Mouse (Mus musculus) layer of hippocampus, postnatal 10 days (tissue): ENCODE data around the gene Stard7. TPM values are rescaled to one million over a fixed set of nuclear protein-coding genes. Genes with fewer than 3 reads are reported as not detected.
"Not testable (repeated sequence)": the region's sequence is repeated elsewhere in the genome, so short reads cannot be mapped to it uniquely, and the experiment has no call there.

Source experiments
- DNase-seq, 2 experiments: peaks; one replicate each; pipeline ENCODE4 v3.0.0; 2021; ENCODE audit warnings: low spot score in 2 of 2
- long read RNA-seq: library from polyadenylated mRNA; stranded (forward); transcript quantifications from one replicate; pipeline ENCODE4 v2.0.0, GENCODE M21; 2023
- total RNA-seq, 2 experiments: library from RNA; stranded (reverse); gene quantifications; 2 replicates each; pipeline ENCODE4 v1.2.3; 2021

The Stard7 gene
- 100 to 1,000 TPM; 169 to 186 TPM for total RNA-seq
- long read RNA-seq, transcript Stard7-202 (8 exons, 3,116 nt), result major isoform, 162 of 180 reads
- long read RNA-seq, partial matches to known transcripts, result 9 of 180 reads
- long read RNA-seq, other reads (novel, unspliced or antisense), result 6 of 180 reads

DNA sequence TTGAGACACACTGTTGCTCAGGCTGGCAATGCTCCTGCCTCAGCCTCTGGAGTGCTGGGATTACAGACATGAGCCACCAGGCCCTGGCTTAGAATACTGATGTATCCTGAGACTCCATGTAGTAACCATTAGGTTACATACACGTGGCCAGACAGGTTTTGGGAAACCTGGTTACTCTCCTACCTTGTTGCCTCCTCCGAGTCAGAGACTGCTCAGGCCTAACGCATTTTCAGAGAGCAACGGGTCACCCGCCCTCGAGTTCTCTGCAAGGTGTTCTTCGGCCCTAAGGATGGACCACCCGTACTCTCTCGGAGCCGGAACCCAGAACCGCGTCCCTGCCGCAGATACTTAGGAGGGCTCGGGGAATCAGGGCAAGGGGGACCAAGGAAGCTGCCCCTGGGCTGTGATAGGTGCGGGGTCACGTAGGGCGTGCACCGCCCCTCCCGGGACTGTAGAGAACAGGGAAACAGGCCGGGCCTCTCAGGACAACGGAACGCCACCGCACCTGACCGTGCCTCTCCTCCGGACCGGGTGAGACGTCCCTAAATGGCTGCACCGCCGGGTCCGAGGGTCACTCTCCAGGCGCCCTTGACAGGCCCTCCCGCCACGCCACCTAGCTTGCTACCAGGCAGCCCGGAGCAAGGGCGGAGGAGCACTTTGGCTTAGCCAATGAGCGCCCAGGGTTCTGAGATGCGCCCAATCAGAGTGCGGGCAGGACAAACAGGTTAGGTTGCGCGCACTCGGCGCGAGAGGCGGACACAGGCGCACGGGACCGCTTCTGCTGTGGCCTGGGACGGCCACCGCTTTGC, at the start of gene Stard7:
Gene Stard7 (plus strand): TSS at position 728 of the 809 bp plus-strand sequence.
- DNase-seq, result peak; percentile 93 to 95

- DNase-seq, result no peak
These were observed 44.8 kb upstream of the Stard7 start for GRCm38 (mm10) chr2:127225261-127225660.

GRCm38 (mm10) chr2:127237897-127238610, 32.0 kb upstream of the Stard7 start:
- DNase-seq, result no peak

- DNase-seq, result no peak
These were observed 30.0 kb upstream of the Stard7 start for GRCm38 (mm10) chr2:127240065-127240464.

DNA sequence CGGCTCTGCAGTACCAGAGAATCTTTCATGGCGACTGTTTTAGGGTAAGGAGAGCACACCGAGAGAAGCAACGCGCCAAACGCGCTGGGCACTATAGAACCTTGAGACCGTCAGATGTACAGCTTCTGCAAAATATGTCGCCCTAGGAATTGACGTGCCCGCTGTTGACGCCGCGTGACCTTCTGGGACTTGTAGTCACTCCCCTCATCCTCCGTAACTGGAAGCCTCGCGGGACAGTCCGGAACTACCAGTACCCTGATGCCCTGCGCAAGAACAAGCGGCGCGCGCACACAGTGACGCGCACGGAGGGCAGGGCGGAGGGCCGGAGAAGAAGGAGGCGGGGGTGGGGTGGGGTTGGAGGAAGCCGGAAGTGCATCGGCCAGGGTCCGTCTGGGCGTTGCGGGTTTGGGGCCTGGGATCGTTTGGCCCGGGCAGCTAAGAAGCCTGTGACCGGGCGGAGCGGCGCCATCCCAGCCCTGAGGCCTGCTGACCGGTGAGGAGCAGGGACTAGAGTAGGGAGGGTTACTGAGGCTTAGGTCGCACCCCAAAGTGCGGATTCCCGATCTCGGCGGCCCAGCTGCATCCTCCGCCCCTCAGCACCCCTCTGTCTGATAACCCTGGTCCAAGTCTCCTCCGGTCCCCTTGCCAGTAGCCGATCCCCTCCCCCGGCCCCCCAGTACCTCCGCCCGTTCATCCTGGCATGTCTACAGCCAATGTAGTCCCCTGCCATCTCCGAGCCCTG, 22.3 kb upstream of the Stard7 start, which contains the start of the genes Ciao1 and Tmem127:
Gene Ciao1 (minus strand): TSS at position 225 of the 742 bp plus-strand sequence.
Gene Tmem127 (plus strand): TSS at position 317 of the 742 bp plus-strand sequence.
- DNase-seq, result peak; percentile 95 to 96

- peak; percentile 48 to 65 for DNase-seq
These were observed 21.5 kb upstream of the Stard7 start for GRCm38 (mm10) chr2:127248334-127249004.

GRCm38 (mm10) chr2:127250291-127251008, 19.6 kb upstream of the Stard7 start:
- DNase-seq, result no peak

GRCm38 (mm10) chr2:127251457-127251856, 18.6 kb upstream of the Stard7 start:
- no peak for DNase-seq

GRCm38 (mm10) chr2:127251880-127252527, 18.0 kb upstream of the Stard7 start:
- DNase-seq, result no peak

GRCm38 (mm10) chr2:127252787-127253186, 17.2 kb upstream of the Stard7 start:
- no peak for DNase-seq

DNA sequence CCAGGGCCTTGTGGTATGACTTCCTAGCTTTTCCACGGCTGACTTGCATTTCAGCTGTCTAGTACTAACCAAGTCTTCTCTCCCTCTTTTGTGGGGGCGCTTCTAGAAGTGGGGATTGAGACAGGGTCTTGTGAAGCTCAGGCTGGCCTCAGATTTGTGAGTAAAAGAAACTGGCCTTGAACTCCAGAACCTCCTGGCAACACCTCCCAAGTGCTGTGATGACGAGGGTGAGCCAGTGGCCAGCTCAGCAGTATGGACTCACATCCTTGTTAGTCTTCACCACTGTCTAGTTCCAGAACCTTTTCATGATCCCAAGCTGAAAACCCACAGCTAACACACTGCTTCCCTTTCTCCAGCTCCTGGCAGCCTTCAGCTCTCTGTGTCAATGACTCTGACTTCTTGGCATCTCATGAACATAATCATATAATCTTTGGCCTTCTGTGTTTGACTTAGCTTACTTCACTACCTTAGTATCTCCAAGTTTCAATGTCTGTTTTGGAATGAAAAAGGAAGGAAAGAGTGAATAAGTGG, 15.3 kb upstream of the Stard7 start:
- DNase-seq, result no peak

DNA sequence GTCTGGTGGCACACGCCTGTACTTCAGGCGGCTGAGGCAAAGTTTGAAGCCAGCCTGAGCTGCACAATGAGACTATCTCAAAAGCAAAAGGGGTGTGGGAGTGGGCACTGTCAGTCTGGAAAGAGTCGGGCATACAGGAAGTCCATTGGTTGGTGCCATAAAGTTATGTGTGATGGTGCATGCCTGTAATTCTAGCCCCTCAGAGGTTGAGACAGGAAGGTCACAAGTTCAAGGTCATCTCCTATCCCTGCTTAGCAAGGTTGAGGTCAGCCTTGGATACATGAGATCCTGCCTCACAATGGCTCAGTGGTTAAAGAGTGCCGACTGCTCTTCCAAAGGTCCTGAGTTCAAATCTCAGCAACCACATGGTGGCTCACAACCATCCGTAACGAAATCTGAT, 14.7 kb upstream of the Stard7 start:
- no peak for DNase-seq

DNA sequence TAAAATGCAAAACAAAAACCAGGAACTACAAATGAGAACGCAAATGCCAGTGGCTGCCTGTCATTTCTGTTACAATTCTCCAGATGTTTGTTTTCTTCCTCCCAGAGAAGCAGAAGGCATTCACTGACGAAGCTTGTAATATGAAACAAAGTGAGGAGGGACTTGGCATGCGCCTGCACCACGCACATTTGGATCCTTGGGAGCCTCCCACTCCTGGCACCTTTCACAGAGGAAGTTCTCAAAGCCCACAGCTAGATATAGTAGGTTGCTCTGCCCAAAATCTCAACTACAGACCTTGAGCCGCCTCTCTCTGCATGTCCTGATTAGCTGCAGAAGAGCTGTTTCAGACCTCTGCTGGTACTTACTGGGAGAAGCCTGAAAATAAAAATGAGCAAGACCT, 10.7 kb upstream of the Stard7 start:
- no peak for DNase-seq

GRCm38 (mm10) chr2:127262480-127262879, 7.5 kb upstream of the Stard7 start:
- DNase-seq, result no peak

DNA sequence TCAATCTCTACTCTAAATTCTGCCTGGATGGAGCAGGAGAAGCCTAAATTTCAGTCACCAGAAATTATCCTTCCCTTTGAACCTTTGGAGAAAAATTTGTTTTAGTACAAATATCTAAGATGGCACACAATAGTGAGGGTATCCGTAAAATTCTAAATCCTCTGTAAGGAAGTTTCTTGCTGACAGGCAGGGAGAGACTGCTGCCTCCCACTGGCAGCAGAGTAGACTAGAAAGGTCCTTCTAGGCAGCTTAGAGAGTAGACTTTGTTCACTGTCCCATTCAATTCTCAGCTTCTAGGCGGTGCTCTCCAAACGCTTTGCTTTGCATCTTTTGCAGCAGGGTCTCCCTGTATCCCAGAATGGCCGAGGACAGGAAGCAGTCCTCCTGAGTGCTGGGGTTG, 2.2 kb upstream of the Stard7 start:
- no peak for DNase-seq

- DNase-seq, result peak; percentile 75 to 85
These were observed 453 bp downstream of the Stard7 start for GRCm38 (mm10) chr2:127270300-127271041.

DNA sequence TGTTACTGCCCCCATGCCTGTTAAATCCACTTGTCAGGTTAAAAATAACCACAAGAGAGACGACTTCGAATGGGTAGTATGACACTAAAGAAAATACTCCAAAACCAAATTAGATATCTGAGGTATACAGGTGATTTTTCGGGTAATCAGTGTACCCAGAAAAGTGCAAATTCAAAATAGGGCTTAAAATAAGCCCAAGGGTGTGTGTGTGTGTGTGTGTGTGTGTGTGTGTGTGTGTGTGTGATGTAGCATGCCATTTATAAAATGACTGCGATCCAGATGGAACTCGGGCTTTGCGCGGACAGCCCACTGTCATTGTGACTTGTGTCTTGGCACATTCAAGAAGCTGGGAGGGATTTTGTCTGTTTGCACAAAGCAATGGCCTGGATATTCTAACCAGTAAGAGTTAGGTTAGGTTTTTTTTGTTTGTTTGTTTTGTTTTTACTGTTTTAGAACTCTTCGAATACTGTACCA, 1.1 kb downstream of the Stard7 start:
- no peak for DNase-seq

DNA sequence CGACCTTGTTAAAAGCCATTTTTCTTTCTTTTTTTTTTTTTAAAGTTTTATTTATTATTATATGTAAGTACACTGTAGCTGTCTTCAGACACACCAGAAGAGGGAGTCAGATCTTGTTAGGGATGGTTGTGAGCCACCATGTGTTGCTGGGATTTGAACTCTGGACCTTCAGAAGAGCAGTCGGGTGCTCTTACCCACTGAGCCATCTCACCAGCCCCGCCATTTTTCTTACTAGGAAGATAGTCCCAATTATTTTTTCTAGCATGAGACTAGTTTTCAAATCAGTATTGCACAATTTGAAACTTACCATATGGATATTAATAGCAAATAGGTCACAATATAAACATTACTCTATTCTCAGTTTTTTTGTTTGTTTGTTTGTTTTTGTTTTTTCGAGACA, 2.0 kb downstream of the Stard7 start:
- not testable (repeated sequence) for DNase-seq
